Mouse (Mus musculus) heart, embryonic 14.5 days (tissue): Measurements from ENCODE around the gene Borcs7. TPM values are rescaled to one million over a fixed set of nuclear protein-coding genes. Genes with fewer than 3 reads are reported as not detected.

Source experiments
- ATAC-seq: fragments of 200-750 bp; cut with Nextera tagmentation; 2 replicates; pipeline ENCODE4 v1.8.0; 2017; ENCODE audit warnings: low read depth, moderate TSS enrichment; ENCODE audit not compliant: insufficient number of reproducible peaks, insufficient read depth, low FRiP score
- H3K27ac ChIP-seq, 2 experiments: fragments of 200-500 bp in 1 of 2; fragments of 300-500 bp in 1 of 2; sonication (generic) in 1 of 2; replicated peaks in 1 of 2; 2 replicates each; pipeline ENCODE4 v1.5.1; 2012 to 2014; ENCODE audit warnings: low read depth in 2 of 2, low read length in 2 of 2, control low read depth in 1 of 2, mild to moderate bottlenecking in 1 of 2, mixed read lengths in 1 of 2; ENCODE audit not compliant: control insufficient read depth in 1 of 2, insufficient read depth in 1 of 2
- H3K27me3 ChIP-seq: fragments of 300-500 bp; sonication (generic); 2 replicates; pipeline ENCODE4 v1.6.1; 2014; ENCODE audit warnings: mild to moderate bottlenecking, low read length, control low read depth; ENCODE audit not compliant: control insufficient read depth, insufficient read depth
- H3K36me3 ChIP-seq: fragments of 300-500 bp; sonication (generic); 2 replicates; pipeline ENCODE4 v1.6.1; 2014; ENCODE audit warnings: mild to moderate bottlenecking, control low read depth, low read length, mixed read lengths; ENCODE audit not compliant: control insufficient read depth, insufficient read depth
- H3K4me1 ChIP-seq, 2 experiments: fragments of 200-500 bp in 1 of 2; fragments of 300-500 bp in 1 of 2; sonication (generic) in 1 of 2; 2 replicates each; pipeline ENCODE4 v1.6.1; 2012 to 2014; ENCODE audit warnings: low read length in 2 of 2, control low read depth in 1 of 2, mixed read lengths in 1 of 2; ENCODE audit not compliant: control insufficient read depth in 2 of 2, insufficient read depth in 2 of 2
- H3K4me2 ChIP-seq: fragments of 300-500 bp; sonication (generic); 2 replicates; pipeline ENCODE4 v1.6.1; 2014; ENCODE audit warnings: mild to moderate bottlenecking, low read length
- H3K4me3 ChIP-seq, 2 experiments: fragments of 200-500 bp in 1 of 2; fragments of 300-500 bp in 1 of 2; sonication (generic) in 1 of 2; 2 replicates each; pipeline ENCODE4 v1.5.1; 2012 to 2014; ENCODE audit warnings: low read length in 2 of 2, mild to moderate bottlenecking in 2 of 2, control low read depth in 1 of 2, low read depth in 1 of 2, moderate library complexity in 1 of 2; ENCODE audit not compliant: control insufficient read depth in 1 of 2, insufficient read depth in 1 of 2
- H3K9ac ChIP-seq: fragments of 300-500 bp; sonication (generic); 2 replicates; pipeline ENCODE4 v1.6.1; 2014; ENCODE audit warnings: mild to moderate bottlenecking, low read length
- H3K9me3 ChIP-seq: fragments of 300-500 bp; sonication (generic); 2 replicates; pipeline ENCODE4 v1.6.1; 2016; ENCODE audit warnings: low read length, control low read depth; ENCODE audit not compliant: control insufficient read depth
- WGBS: fragments of 180-500 bp; shearing (Covaris S2); extraction: QIAGEN DNeasy Blood & Tissue Kit; methylation state at CpG from one replicate; pipeline ENCODE4 v1.1.7; 2014; 5-methylcytosine and 5-hydroxymethylcytosine counted together
- polyA plus RNA-seq: library from polyadenylated mRNA; unstranded; fragments of >200 nt; fragmentation: Nextera tagmentation; extraction: Ambion mirVana; gene quantifications from 2 replicates; pipeline ENCODE4 v1.2.1, GENCODE M21; 2014

Gene Borcs7
- polyA plus RNA-seq, 1 experiment from 2014 or later, result 20.0 TPM

DNA sequence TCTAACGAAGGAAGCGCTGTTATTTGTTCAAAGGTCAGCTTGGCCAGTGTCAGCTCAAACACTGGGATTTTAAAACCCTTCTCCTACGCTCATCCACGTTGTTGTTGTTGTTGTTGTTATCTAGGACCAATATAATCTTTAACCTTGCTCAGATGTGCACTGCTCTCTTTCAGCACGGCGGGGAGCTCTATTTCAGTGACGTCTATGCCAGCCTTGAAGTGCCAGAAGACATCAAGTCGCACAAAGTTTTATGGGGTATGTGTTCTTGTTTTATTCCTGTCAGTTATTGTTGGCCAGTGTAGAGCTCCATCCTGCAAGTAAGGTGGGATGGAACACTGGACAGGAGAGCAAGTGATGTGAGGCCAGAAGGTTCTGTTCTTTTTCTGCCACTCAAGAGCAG, 25.3 kb downstream of the Borcs7 start:
- no peak overlapping the region for H3K4me2 ChIP-seq
- peaks cover 61% of the 10 kb centered on the region for H3K36me3 ChIP-seq
- 83% methylated on average over 8 of the region's 8 CpGs for WGBS

DNA sequence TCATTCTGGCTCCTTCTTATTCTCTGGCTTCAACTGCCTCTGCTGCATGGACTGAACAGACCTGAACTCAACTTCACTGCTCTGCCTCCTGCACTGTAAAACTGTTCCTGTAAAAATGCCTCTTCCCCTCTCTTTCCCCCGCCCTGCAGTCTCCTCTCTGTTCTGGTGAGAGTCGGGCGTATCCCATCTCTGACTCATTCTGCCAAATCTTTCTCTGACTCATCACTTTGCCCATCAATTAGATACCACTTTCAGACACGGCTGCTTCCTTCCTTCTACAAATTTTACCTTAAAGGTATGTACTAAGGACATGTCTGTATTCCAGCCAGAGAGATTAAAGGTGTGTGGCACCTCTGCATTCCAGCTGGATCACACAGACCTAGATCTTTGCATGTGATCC, 28.4 kb downstream of the Borcs7 start:
- Histone ChIP-seq H3K4me1 (peaks cover 2 to 4% of the 10 kb centered on the region in 2 experiments; a peak in 2 of 4 replicates), H3K36me3 (peaks cover 68% of the 10 kb centered on the region), H3K4me2 (no peak overlapping the region), H3K9me3 (peaks cover 4% of the 10 kb centered on the region; the same call in 1 of the 2 replicates), H3K4me3 (no peak overlapping the region), H3K27me3 (no peaks in the 10 kb centered on the region), H3K9ac (no peak overlapping the region), H3K27ac (no peak overlapping the region)
- 75% methylated on average over 4 of the region's 4 CpGs for WGBS
- no peak for ATAC-seq

More for the DNA sequence above, 25.3 kb downstream of the Borcs7 start:
- no peaks in the 10 kb centered on the region for H3K27me3 ChIP-seq
- no peaks in the 10 kb centered on the region for H3K4me1 ChIP-seq
- H3K4me3 ChIP-seq, result no peak overlapping the region
- ATAC-seq, result no peak
- H3K9me3 ChIP-seq, result peaks cover 4% of the 10 kb centered on the region; the same call in 1 of the 2 replicates
- H3K27ac ChIP-seq, result no peak overlapping the region
- no peak overlapping the region for H3K9ac ChIP-seq

DNA sequence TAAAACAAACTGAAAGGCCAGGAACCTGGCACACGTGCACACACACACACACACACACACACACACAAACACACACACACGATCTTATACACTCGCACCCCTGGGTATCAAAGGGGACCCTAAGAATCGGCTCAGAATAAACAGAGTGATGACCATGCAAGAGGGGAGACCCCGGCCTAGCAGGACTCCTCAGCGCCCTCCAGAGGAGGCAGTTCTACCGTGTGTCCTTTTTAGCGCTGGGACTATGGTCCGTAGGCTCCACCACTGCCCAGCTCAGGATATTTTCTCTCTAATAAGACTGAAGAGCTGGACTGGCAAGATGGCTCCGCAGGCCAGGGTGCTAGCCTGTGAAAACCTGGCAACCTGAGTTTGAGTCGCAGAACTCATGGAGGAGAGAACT, 34.7 kb downstream of the Borcs7 start:
- 71% methylated on average over 11 of the region's 11 CpGs for WGBS
- Histone ChIP-seq H3K27ac (no peak overlapping the region), H3K9ac (no peak overlapping the region), H3K4me1 (peaks cover 7 to 20% of the 10 kb centered on the region in 2 experiments), H3K36me3 (peaks cover 65% of the 10 kb centered on the region), H3K9me3 (0 out of 2 replicates have a peak, but pooled peaks cover 4% of the 10 kb centered on the region), H3K4me2 (no peak overlapping the region), H3K4me3 (no peak overlapping the region), H3K27me3 (no peaks in the 10 kb centered on the region)
- ATAC-seq, result no peak

DNA sequence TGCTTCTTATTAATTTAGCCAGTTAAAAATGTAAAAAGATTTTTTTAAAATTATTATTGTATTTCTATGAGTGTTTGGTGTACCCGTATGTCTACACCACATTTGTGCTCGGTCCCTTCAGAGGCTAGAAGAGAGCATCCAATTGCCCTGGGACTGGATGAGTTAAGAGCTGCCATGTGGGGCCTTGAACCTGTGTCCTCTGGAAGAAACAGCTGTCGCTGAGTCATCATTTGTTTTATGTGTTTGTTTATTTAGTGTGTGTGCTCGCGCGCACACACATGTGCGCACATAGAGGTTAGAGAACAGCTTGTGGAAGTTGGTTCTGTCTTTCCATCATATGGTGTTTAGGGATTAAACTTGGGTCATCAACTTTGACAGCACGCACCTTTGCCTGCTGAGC, 36.4 kb downstream of the Borcs7 start:
- Histone ChIP-seq H3K9me3 (0 out of 2 replicates have a peak, but pooled peaks cover 4% of the 10 kb centered on the region), H3K36me3 (peaks cover 55% of the 10 kb centered on the region), H3K9ac (no peak overlapping the region), H3K4me2 (no peak overlapping the region), H3K27ac (no peak overlapping the region), H3K4me3 (no peak overlapping the region), H3K27me3 (no peaks in the 10 kb centered on the region), H3K4me1 (peaks cover 7 to 20% of the 10 kb centered on the region in 2 experiments)
- no peak for ATAC-seq
- 96% methylated on average over 8 of the region's 8 CpGs for WGBS

DNA sequence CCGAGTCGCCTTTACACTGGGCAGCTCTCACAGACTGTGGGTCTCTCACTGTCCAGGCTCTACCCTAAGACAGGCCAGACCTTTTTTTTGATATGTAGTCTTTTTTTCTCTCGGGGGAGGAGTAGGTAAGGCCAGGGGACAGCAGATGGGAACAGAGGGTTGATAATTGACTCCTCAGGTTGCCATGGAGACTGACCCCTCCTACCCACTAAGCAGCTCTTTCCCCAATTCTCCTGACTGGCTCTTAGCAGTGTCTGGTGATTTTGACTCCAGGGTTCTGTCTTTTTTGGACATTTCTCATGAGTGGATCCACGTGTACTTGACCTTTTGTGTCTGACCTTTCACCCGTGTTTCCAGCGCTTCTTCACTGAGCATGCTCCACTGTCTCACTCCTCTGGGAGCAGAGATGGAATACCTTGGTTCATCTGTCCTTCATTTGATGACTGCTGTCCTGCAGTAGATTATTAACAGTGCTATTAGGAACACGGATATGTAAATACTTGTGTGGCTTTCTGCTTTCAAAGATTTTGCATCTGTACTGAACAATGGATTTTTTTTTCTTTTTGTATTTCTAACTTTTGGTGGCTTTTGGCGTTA, 37.5 kb downstream of the Borcs7 start:
- H3K4me1 ChIP-seq, result peaks cover 5 to 16% of the 10 kb centered on the region in 2 experiments
- no peaks in the 10 kb centered on the region for H3K27me3 ChIP-seq
- 60% methylated on average over 8 of the region's 8 CpGs for WGBS
- H3K9ac ChIP-seq, result no peak overlapping the region
- H3K4me2 ChIP-seq, result no peak overlapping the region
- ATAC-seq, result no peak
- H3K36me3 ChIP-seq, result peaks cover 48% of the 10 kb centered on the region
- H3K9me3 ChIP-seq, result 0 out of 2 replicates have a peak, but pooled peaks cover 4% of the 10 kb centered on the region
- H3K4me3 ChIP-seq, result no peak overlapping the region
- no peak overlapping the region for H3K27ac ChIP-seq

DNA sequence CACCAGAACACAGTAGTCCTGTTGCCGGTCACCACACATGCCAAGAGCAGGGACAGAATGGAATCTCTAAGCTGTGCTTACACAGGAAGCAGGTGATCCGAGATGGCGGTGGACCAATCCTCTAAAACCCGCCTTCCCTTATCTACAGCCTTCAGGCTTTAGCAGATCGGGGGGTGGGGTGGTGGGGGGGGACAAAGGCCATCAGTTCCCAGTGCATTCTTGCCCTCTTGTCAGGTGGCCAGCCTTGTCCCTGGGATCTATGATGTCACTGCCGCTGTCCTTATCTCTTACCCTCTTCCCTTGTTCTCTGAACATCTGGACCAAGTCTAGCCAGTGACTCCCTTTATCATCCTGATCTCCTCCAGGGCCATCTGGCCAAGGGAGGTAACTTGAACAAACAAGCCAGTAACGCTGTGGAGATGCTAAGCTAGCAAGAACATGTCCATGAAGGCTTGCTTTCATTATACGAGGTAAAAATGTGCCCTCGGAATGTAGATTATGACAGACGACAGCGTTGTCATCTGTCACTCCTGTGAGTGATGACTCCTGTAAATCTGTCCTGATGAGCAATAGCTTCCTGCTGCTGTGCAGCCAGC, 38.3 kb downstream of the Borcs7 start:
- peaks cover 5 to 16% of the 10 kb centered on the region in 2 experiments for H3K4me1 ChIP-seq
- no peaks in the 10 kb centered on the region for H3K27me3 ChIP-seq
- H3K9me3 ChIP-seq, result 0 out of 2 replicates have a peak, but pooled peaks cover 4% of the 10 kb centered on the region
- peaks cover 43% of the 10 kb centered on the region for H3K36me3 ChIP-seq
- no peak overlapping the region for H3K4me3 ChIP-seq
- peak; percentile 39; the same call in 1 of the 2 replicates for ATAC-seq
- H3K27ac ChIP-seq, result no peak overlapping the region
- 20% methylated on average over 11 of the region's 11 CpGs for WGBS
- H3K4me2 ChIP-seq, result 0 out of 2 replicates have a peak overlapping the region, but pooled peaks have one; percentile 11
- H3K9ac ChIP-seq, result no peak overlapping the region

DNA sequence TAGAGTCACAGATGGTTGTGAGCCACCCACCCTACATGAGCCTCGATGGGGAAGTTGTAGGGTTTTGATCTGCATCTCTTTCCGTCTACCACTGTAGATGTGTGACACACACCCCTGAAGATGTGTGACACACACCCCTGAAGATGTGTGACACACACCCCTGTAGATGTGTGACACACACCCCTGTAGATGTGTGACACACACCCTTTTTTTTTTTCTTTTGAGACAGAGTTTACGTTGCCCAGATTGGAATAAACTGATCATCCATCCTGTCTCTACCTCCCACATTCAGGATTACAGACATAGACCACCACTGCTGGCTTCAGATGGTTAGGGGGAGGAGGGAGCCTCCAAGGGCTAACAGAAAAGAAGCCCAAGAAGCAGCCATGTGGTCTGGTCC, 39.2 kb downstream of the Borcs7 start:
- 79% methylated on average over 3 of the region's 3 CpGs for WGBS
- Histone ChIP-seq H3K36me3 (peaks cover 46% of the 10 kb centered on the region), H3K4me2 (no peak overlapping the region), H3K4me3 (no peak overlapping the region), H3K27ac (no peak overlapping the region), H3K4me1 (peaks cover 8 to 16% of the 10 kb centered on the region in 2 experiments), H3K27me3 (no peaks in the 10 kb centered on the region), H3K9me3 (0 out of 2 replicates have a peak, but pooled peaks cover 4% of the 10 kb centered on the region), H3K9ac (no peak overlapping the region)
- no peak for ATAC-seq
